Mouse (Mus musculus): ENCODE data around the gene Adora1.

GRCm38 (mm10) chr1:134243505-134243904 is 8.3 kb upstream of the Adora1 start:
- TF ChIP-seq CTCF (IDR thresholded peaks at IDR 0.05; ENCODE audit: low read depth, low read length) (no peak), POLR2A (IDR thresholded peaks at IDR 0.05; ENCODE audit: extremely low read depth, insufficient read depth, low read length) (no peak)

All from liver, adult 2 months (tissue).